Mouse (Mus musculus) cerebellum, postnatal 10 days (tissue): ENCODE measurements around the gene Gm5767.

Experiments
- DNase-seq, 2 experiments: peaks; one replicate each; pipeline ENCODE4 v3.0.0; 2021; ENCODE audit warnings: mixed read lengths in 2 of 2

The Gm5767 gene

GRCm38 (mm10) chr16:8680470-8680869 is at the start of gene Gm5767:
TSS of gene Gm5767 (plus strand) at chr16:8680770.
- no peak for DNase-seq

GRCm38 (mm10) chr16:8631428-8631827 is 49.1 kb upstream of the Gm5767 start:
- DNase-seq: no peak

GRCm38 (mm10) chr16:8636867-8637216 is 43.7 kb upstream of the Gm5767 start:
- DNase-seq: no peak

DNA sequence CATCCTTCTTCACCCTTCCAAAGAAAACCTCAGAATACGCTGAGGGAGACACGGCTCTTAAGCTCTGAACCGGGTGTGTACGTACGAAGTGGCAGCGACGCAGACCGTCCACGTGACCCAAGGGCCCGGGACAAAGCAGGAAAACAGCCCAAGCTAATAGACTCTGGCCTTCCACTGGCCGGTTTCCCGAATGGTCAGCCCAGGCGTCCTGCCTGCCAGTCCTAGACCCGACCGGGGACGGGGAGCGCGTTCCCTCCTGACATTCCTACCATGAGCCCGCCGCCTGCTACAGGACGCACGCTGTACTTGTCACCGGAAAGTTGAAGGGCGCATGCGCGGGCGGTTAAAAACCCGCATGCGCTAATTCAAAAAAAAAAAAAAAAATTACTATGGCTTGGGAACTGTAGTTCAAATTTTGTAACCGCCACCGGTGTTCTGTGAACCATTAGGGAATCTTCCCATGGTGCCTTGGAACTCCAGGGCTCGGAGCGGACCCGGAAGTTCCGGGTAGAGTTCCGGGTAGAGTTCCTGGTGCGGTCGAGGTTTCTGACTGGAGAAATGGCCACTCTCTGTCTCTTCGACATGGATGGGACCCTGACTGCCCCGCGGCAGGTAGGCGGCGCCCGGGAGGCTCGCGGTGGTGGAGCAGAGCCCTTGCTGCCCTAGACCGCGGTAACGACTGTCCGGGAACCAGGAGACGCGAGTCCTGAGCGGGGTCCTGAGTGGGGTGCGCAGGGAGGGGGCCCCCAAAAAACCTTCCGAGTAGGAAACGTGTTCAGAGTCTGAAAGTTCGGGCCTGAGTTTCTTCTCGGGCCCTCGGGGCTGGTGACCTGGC is 43.1 kb upstream of the Gm5767 start, which contains the start of the genes Pmm2 and Tmem186:
Pmm2 (plus strand) TSS at position 458 of the 835 bp plus-strand sequence.
Tmem186 (minus strand) TSS at position 496 of the 835 bp plus-strand sequence.
- peak; percentile 88 to 91 for DNase-seq

- no peak for DNase-seq
Observed at GRCm38 (mm10) chr16:8638131-8638530, 42.4 kb upstream of the Gm5767 start.

GRCm38 (mm10) chr16:8639466-8640191 is 40.9 kb upstream of the Gm5767 start:
- no peak for DNase-seq

- peak; percentile 67 to 69 for DNase-seq
Observed at GRCm38 (mm10) chr16:8643855-8644254, 36.7 kb upstream of the Gm5767 start.

DNA sequence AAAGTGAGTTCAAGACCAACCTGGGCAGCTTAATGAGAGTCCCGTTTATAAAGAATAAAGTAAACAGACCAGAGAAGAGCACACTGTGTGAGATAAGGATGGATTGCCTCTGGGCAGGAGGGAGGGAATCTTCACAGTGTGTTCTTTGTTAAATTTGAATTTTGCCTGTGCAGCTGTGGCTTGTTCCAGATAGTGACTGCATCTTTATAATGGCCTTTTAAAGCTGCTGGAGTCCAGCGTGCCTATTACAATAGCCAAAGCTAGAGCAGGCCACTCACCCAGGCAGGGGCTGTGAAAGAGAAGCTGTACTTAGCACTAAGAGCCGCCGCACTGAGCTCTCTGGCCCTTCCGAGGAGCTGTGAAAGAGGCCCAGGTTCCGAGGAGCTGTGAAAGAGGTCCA is 35.0 kb upstream of the Gm5767 start:
- no peak for DNase-seq

DNA sequence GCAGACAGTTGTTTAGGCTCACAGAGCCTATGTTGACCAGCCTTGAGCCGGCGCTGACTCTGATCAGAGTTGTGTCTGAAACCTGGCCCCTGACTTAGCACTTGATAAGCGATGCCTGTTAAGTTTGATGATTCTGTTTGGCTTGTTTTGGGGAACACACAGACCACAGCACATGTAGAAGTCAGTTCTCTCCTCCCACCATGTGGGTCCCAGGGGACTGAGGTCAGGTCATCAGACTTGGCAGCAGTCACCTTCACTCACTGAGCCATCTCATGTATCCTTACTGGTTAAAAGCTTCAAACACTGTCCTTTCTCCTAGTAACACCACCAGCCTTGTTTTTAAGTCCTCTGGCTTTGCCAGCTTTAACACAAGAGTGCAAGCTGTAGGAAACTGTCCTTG is 30.6 kb upstream of the Gm5767 start:
- DNase-seq: no peak

DNA sequence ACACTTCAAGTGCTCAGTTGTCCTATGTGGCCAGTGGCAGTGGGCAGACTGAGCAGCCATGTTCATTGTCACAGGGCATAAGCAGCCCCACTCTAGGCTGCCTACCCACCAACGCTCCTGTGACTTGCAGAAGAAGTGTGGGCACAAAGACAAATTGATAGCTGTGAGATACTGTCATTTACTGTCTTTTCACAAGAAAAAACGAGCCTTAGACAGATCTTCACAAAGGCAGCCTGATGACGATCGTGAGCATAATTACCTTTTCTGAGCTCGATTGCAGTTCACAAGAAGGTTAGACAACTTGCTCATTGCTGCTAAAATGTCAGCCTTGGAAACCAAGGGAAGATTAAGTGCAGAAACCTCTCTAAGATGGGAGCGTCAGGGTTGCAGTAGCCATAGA is 25.5 kb upstream of the Gm5767 start:
- DNase-seq: no peak

GRCm38 (mm10) chr16:8655599-8655998 is 25.0 kb upstream of the Gm5767 start:
- DNase-seq: no peak

DNA sequence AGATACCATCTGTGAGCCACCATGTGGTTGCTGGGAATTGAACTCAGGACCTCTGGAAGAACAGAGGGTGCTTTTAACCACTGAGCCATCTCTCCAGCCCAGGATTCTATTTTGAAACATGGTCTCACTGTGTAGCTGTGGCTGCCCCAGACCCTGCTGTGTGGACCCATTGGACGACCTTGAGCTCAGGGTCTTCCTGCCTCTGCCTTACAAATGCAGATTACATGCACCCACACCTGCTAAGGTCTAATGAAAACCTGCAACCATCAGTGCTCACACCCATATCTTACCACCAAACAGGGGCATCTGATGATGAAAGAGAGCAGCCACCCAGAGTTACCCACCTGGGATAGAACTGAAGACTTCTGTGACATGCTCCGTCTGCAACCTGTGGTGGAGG is 24.3 kb upstream of the Gm5767 start:
- no peak for DNase-seq

GRCm38 (mm10) chr16:8658349-8658748 is 22.2 kb upstream of the Gm5767 start:
- no peak for DNase-seq

DNA sequence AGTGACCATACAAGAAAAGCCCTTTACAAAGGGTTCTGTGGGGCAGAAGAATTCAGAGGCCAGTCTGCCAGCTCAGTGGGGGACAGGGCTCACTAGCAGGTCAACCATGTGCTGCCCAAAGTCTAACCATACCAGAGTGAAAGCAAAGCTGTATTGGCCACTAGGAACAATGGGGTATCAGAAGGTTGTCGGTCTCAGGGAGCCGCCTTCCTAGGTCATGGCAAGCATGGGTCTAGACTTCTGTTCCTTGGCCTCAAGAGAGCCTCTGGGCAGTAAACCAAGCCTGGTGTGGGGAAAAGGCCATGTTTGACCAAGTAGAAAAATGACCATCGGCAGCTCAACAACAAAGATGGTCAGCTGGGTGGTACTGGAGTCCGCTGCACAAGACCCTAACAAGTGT is 21.8 kb upstream of the Gm5767 start:
- peak; percentile 58 to 61 for DNase-seq

GRCm38 (mm10) chr16:8663022-8663421 is 17.5 kb upstream of the Gm5767 start:
- DNase-seq: no peak

DNA sequence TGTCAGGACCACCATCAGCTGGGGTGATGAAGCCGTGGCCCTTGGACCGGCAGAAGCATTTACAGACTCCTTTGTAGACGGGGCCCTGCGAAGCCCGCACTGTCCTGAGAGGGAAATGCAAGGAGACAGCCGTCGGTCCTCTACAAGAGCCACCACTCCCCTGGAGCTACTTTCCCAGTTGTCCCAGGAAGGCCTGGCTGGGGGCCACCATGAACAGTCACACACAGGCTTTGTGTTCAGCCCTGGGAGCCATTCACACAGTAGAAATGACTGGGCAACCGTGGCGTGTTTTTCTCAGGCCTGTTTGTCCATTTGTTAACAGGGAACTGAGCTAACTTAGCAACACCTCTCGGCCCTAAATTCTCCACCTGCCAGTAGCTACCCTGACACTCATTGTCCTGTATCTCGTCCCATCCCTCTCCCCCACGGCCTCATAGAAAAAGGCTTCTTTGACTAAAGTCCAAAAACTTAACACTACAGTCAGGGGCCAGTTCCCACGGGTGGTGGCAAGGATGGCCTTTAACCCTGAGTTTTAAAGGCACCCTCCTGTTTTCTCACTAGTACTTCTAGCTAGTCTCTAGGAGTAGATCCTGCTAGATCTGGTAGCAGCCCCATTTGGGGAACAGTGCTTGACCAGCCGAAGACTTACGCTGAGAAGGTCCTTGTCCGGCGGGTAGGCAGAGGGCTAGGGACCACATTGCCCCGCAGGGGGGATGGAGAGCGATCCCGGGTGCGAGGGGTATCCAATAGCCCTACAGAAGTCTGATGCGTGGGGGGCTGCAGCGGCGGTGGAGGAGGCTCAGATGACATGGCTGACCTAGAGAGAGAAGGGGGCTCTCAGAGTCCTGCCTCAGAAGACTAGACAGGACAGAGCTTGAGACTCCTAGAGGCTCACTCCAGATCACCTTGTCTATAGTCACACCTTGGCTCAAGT is 16.7 kb upstream of the Gm5767 start:
- DNase-seq: peak; percentile 35 to 49

DNA sequence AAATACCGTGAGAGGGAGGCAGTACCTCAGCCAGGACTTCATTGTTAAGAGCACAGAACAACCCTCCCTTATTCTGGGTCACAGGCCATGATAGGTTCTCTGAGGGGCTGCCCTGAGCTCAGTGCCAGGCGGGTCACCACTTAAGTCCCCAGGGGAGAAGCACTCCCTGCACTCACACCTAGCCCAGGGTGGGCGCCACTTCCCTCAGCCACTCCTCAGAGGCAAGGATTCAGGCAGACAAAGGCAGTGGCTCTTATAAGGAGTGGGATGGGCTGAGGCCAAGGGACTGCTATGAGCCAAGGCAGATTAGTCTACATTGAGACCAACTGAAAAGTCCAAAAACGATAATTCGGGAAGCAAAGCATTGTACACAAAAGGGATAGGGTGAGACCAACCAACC is 15.2 kb upstream of the Gm5767 start:
- DNase-seq: no peak

GRCm38 (mm10) chr16:8666452-8666851 is 14.1 kb upstream of the Gm5767 start:
- no peak for DNase-seq

DNA sequence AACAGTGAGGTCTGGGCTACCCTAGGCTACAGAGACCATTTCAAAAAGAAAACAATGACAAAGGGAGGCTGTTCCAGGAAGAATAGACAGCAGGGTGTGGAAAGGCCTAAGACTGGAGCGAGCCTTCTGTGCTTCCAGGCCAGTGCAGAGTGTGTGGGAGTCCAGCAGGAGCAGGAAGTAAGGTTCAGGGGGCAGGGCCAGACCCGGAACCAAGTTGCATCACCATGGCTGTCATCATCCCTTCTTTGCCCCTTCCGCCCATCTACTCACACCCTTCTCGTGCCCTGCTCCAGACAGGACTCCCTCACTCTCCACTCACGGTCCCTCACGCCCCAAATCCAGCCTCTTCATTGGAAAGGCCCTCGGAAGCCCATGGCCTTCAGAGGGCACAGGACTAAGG is 13.3 kb upstream of the Gm5767 start:
- no peak for DNase-seq

DNA sequence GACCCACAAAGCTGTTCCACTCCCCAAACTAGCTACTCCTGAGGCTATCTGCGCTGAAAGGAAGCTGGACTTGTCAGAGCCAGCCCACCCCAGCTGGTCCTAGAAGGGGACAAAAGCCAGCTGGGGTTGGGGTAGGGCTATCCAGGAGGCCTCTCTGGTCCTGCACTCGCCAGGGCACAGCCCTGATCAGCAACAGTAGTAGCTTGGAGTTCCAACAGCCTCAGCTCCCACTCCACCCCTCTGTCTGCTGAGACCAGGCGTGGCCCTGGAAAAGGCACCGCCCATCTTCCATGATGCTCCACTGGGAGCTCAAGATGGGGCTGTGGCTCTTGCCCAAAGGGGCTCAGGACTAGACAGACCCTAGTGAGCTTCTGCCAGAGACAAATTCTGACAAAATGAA is 12.8 kb upstream of the Gm5767 start:
- DNase-seq: peak in 1 of 2 experiments; percentile 25

DNA sequence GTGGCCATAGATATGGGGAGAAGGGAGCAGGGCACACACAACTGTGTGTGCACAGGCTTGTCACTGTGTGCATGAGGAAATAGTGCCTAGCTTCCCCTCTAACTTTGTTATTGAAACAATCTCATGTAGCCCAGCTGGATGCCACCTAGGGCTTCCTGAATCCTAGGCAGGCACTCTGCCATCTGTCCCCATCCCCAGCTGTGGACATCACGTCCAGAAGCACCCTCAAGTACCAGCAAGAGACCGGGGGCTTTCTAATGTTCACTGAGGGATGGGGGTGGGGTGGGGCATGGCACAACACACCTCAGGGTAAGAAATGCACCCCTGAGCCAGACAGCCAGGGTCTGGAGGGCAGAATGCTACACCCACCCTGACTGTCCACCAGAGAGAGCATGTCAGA is 12.2 kb upstream of the Gm5767 start:
- DNase-seq: no peak

GRCm38 (mm10) chr16:8669432-8669831 is 11.1 kb upstream of the Gm5767 start:
- peak in 1 of 2 experiments; percentile 37 for DNase-seq
